Mouse (Mus musculus) hindbrain, embryonic 11.5 days (tissue): ENCODE results near the gene Hoxa5. TPM values are rescaled to one million over a fixed set of nuclear protein-coding genes. Genes with fewer than 3 reads are reported as not detected.

Source experiments
- ATAC-seq: fragments of 200-750 bp; cut with Nextera tagmentation; 2 replicates; pipeline ENCODE4 v1.8.0; 2017; ENCODE audit warnings: mild to moderate bottlenecking, moderate TSS enrichment, moderate library complexity; ENCODE audit not compliant: low FRiP score
- DNase-seq: peaks from one replicate; pipeline ENCODE4 v3.0.0-alpha.2; 2015; ENCODE audit warnings: low spot score
- H3K27ac ChIP-seq: fragments of 300-500 bp; sonication (generic); 2 replicates; pipeline ENCODE4 v1.5.1; 2014; ENCODE audit warnings: mild to moderate bottlenecking, low read depth, low read length
- H3K27me3 ChIP-seq: fragments of 300-500 bp; sonication (generic); 2 replicates; pipeline ENCODE4 v1.6.1; 2014; ENCODE audit warnings: mild to moderate bottlenecking, low read length, moderate library complexity, mixed read lengths; ENCODE audit not compliant: control insufficient read depth, insufficient read depth
- H3K36me3 ChIP-seq: fragments of 300-500 bp; sonication (generic); 2 replicates; pipeline ENCODE4 v1.6.1; 2014; ENCODE audit warnings: mild to moderate bottlenecking, low read length, moderate library complexity, mixed read lengths; ENCODE audit not compliant: control insufficient read depth, insufficient read depth
- H3K4me1 ChIP-seq: fragments of 300-500 bp; sonication (generic); replicated peaks from 2 replicates; pipeline ENCODE4 v1.6.1; 2014; ENCODE audit warnings: low read length, mixed read lengths; ENCODE audit not compliant: control insufficient read depth, insufficient read depth
- H3K4me2 ChIP-seq: fragments of 300-500 bp; sonication (generic); replicated peaks from 2 replicates; pipeline ENCODE4 v1.6.1; 2014; ENCODE audit warnings: mild to moderate bottlenecking, low read depth, low read length
- H3K4me3 ChIP-seq: fragments of 300-500 bp; sonication (generic); 2 replicates; pipeline ENCODE4 v1.5.1; 2014; ENCODE audit warnings: low read depth, low read length
- H3K9ac ChIP-seq: fragments of 300-500 bp; sonication (generic); 2 replicates; pipeline ENCODE4 v1.6.1; 2014; ENCODE audit warnings: low read depth, low read length
- H3K9me3 ChIP-seq: fragments of 300-500 bp; sonication (generic); 2 replicates; pipeline ENCODE4 v1.6.1; 2016; ENCODE audit warnings: low read length; ENCODE audit not compliant: control insufficient read depth
- WGBS: fragments of 180-500 bp; shearing (Covaris S2); extraction: QIAGEN DNeasy Blood & Tissue Kit; methylation state at CpG from one replicate; pipeline ENCODE4 v1.1.7; 2014; 5-methylcytosine and 5-hydroxymethylcytosine counted together
- polyA plus RNA-seq: library from polyadenylated mRNA; unstranded; fragments of >200 nt; fragmentation: Nextera tagmentation; extraction: Ambion mirVana; gene quantifications from 2 replicates; pipeline ENCODE4 v1.2.1, GENCODE M21; 2014

Hoxa5 gene
- polyA plus RNA-seq, 1 experiment from 2014 or later = 23.8 TPM

- no peak overlapping the region for H3K4me3 ChIP-seq
- no peaks in the 10 kb centered on the region for H3K36me3 ChIP-seq
- H3K9me3 ChIP-seq = no peaks in the 10 kb centered on the region
- no peak overlapping the region for H3K27ac ChIP-seq
- no peak for DNase-seq
- no peak overlapping the region for H3K9ac ChIP-seq
- 5% methylated on average over 4 of the region's 4 CpGs for WGBS
- no peak for ATAC-seq
- H3K4me2 ChIP-seq = no peak overlapping the region
- H3K4me1 ChIP-seq = peaks cover 2% of the 10 kb centered on the region; the same call in 1 of the 2 replicates
- peaks cover 90% of the 10 kb centered on the region for H3K27me3 ChIP-seq
Observed at GRCm38 (mm10) chr6:52242801-52243332, 38.5 kb upstream of the Hoxa5 start.

GRCm38 (mm10) chr6:52241001-52241621, 36.7 kb upstream of the Hoxa5 start:
- DNase-seq (peak; percentile 61), ATAC-seq (no peak)
- Histone ChIP-seq H3K27ac (no peak overlapping the region), H3K4me1 (no peaks in the 10 kb centered on the region; the same call in 1 of the 2 replicates), H3K36me3 (no peaks in the 10 kb centered on the region), H3K4me3 (no peak overlapping the region), H3K4me2 (no peak overlapping the region), H3K9me3 (no peaks in the 10 kb centered on the region), H3K9ac (no peak overlapping the region), H3K27me3 (peaks cover 92% of the 10 kb centered on the region)
- WGBS = under 1% methylated on average over 9 of the region's 9 CpGs

GRCm38 (mm10) chr6:52240389-52241000, 36.1 kb upstream of the Hoxa5 start, which contains the start of gene Hoxa10:
TSS of gene Hoxa10 (minus strand) at chr6:52240854.
- no peaks in the 10 kb centered on the region for H3K36me3 ChIP-seq
- no peak within 1 kb of the TSS for H3K27ac ChIP-seq
- no peaks in the 10 kb centered on the region for H3K9me3 ChIP-seq
- H3K4me2 ChIP-seq = no peak within 1 kb of the TSS
- 1% methylated on average over 35 of the region's 35 CpGs for WGBS
- ATAC-seq (no peak), DNase-seq (peak; percentile 61)
- no peak within 1 kb of the TSS for H3K9ac ChIP-seq
- H3K4me1 ChIP-seq = no peaks in the 10 kb centered on the region
- H3K4me3 ChIP-seq = no peak within 1 kb of the TSS
- H3K27me3 ChIP-seq = peaks cover 92% of the 10 kb centered on the region

DNA sequence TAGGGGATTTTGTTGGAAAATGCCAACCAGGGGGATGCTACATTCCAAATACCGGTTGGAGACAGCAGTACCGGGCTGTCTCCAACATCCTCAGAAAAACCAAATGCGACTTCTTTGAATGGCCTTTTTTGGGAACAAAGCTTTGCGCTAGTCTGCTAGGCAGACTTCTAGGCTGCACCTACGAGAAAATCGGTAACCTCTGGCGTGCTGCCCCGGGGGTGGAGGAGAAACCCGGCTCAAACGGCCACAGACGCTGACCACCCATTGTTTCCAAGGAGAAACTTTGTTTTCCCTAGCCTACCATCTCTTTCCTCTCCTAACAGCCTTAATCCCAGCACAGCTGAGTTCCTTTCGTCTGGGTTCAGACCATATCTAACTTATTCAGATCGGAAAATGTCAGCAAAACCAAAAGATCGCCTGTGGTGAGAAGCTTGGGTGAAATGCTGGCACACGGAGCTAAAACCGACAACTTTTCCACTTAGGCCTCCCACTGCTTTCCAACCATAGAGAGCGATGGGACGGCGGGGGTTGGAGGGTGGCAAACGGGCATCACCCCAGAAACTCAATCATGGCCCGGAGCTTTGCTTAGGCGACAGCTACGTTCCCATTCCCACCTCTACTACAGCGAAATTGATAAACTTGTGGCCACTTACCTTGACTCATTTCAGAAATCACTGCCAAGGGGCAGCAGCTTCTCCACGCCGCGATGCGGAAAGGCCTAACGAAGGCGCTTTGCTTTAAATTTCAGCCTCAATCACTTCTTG, 35.4 kb upstream of the Hoxa5 start:
- Histone ChIP-seq H3K4me2 (no peak overlapping the region), H3K9me3 (no peaks in the 10 kb centered on the region), H3K36me3 (no peaks in the 10 kb centered on the region), H3K27me3 (peaks cover 92% of the 10 kb centered on the region), H3K4me1 (no peaks in the 10 kb centered on the region), H3K4me3 (no peak overlapping the region), H3K9ac (no peak overlapping the region), H3K27ac (no peak overlapping the region)
- 1% methylated on average over 30 of the region's 30 CpGs for WGBS
- DNase-seq = peak; percentile 62
- no peak for ATAC-seq

DNA sequence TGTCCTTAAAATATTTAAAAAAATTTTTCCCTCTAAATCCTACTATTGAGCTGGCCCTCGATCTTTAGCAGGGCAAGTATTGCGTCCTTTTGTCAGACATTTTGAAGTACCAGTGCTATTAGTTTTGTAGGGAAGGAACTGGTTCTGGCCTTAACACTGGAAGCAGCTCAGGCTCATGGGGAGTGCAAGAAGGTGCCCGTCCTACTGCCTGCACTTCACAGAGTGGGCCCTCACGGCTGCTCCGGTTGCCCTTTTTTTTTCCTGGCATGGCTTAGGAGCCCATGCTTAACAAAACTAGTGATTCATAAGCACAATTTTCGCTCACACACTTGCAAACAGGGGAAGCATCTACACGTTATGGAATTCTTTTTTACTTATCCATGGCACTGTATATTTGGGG, 34.6 kb upstream of the Hoxa5 start:
- Histone ChIP-seq H3K27ac (no peak overlapping the region), H3K36me3 (no peaks in the 10 kb centered on the region), H3K9me3 (no peaks in the 10 kb centered on the region), H3K4me1 (0 out of 2 replicates have a peak, but pooled peaks cover 3% of the 10 kb centered on the region), H3K4me2 (no peak overlapping the region), H3K9ac (no peak overlapping the region), H3K4me3 (no peak overlapping the region), H3K27me3 (peaks cover 94% of the 10 kb centered on the region)
- under 1% methylated on average over 7 of the region's 7 CpGs for WGBS
- ATAC-seq = no peak
- peak; percentile 63 for DNase-seq

DNA sequence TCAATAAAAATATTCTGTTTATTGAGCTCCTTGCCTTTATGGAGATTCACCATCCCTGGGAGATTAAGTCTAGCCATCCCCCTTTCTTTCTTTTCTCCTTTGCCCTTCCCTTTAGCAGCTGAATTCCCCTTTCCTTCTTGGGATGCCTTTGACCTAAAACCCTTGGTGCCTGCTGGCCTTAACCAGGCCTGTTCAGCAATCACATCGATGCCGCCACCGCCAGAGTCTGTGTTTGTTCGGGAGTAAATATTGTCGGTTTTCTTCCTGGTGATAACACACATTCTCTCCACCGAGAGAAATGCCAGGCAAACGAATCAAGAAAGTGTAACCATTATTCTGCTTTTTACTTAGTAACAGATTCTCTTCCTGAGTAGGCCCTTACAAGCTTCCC, 33.8 kb upstream of the Hoxa5 start:
- H3K4me3 ChIP-seq = no peak overlapping the region

DNA sequence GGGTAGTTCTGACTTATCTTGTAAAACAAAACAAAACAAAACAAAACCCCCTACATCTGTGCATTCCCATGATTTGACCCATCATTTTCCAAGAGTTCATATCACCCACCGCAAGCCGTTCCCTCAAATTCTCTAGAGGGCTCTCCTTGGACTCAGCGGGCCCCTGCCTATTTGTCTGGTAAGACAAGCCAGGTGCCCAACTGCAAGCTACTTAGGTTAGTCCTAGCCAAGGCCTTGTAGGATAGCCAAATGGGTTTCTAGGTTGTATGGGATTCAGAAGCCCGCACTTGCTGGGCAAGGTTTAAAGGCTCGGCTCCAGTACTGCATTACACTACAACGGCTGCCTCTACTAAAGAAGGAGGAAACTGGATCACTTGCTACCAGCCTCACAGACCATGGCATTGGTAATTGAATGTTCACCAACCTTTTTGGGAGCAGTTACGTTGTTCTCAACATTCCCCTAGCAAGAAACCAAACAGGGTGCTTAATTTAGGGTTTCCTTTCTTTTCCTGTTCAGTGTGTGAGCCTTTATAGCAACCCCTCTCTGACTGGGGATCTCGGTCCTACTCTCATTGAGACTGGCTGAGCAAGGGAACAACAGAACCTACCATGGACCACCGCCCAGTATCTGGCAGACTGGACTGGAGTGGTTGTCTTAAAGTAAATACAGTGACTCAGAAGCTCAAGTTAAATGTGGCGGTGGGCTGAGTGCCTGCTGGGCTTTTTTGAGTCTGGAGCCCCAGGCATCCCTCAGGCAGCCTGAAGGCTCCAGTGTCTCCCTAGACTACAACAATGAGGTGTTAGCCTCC, 33.2 kb upstream of the Hoxa5 start:
- Histone ChIP-seq H3K4me2 (no peak overlapping the region), H3K27me3 (peaks cover 94% of the 10 kb centered on the region), H3K4me1 (0 out of 2 replicates have a peak, but pooled peaks cover 3% of the 10 kb centered on the region), H3K9ac (no peak overlapping the region), H3K9me3 (no peaks in the 10 kb centered on the region), H3K36me3 (no peaks in the 10 kb centered on the region), H3K27ac (no peak overlapping the region), H3K4me3 (no peak overlapping the region)
- DNase-seq (peak; percentile 58), ATAC-seq (no peak)
- 9% methylated on average over 10 of the region's 10 CpGs for WGBS

More for the DNA sequence above, 33.8 kb upstream of the Hoxa5 start:
- Histone ChIP-seq H3K36me3 (no peaks in the 10 kb centered on the region), H3K9ac (no peak overlapping the region), H3K4me1 (0 out of 2 replicates have a peak, but pooled peaks cover 3% of the 10 kb centered on the region), H3K27ac (no peak overlapping the region), H3K27me3 (peaks cover 94% of the 10 kb centered on the region), H3K9me3 (no peaks in the 10 kb centered on the region), H3K4me2 (no peak overlapping the region)
- DNase-seq = peak; percentile 64
- WGBS = 3% methylated on average over 7 of the region's 7 CpGs
- no peak for ATAC-seq

- Histone ChIP-seq H3K4me2 (no peak overlapping the region), H3K27me3 (peaks cover 94% of the 10 kb centered on the region), H3K4me1 (0 out of 2 replicates have a peak, but pooled peaks cover 3% of the 10 kb centered on the region), H3K9me3 (no peaks in the 10 kb centered on the region), H3K9ac (no peak overlapping the region), H3K27ac (no peak overlapping the region), H3K36me3 (no peaks in the 10 kb centered on the region), H3K4me3 (no peak overlapping the region)
- 6% methylated on average over 3 of the region's 3 CpGs for WGBS
- no peak for ATAC-seq
- no peak for DNase-seq
Observed at GRCm38 (mm10) chr6:52236806-52237205, 32.4 kb upstream of the Hoxa5 start.
